Mouse (Mus musculus): ENCODE measurements around the gene Slc34a2.

DNA sequence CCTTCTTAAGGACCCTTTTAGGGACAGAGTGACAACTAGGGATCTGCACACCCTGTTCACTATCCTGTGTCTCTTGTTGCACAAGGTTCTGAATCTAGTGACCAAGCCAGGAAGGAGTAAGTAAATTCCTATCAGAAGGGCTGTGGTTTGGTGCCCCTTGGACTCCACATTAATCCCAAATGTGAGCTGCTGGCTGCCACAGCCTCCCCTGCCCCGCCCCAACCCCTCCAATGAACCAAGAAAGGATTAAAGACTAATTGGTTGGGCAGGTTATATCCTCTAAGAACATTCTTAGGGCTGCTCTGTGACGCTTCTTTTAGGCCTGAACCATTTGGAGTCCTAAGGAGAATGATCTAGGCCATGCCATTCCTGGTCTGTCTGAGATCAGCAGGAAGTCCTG is 14.4 kb upstream of the Slc34a2 start:
- no peak for TF ChIP-seq CTCF (IDR thresholded peaks at IDR 0.05; ENCODE audit: control insufficient read depth, insufficient read depth, insufficient replicate concordance, low read depth, low read length)
- TF ChIP-seq POLR2A (IDR thresholded peaks at IDR 0.05; ENCODE audit: control insufficient read depth, low read depth, low read length): no peak

Measured in testis, adult 2 months (tissue).